Mouse (Mus musculus): ENCODE data around the gene Rgs10. TPM values are rescaled to one million over a fixed set of nuclear protein-coding genes. Genes with fewer than 3 reads are reported as not detected.
"Not testable (repeated sequence)": the region's sequence is repeated elsewhere in the genome, so short reads cannot be mapped to it uniquely, and the experiment has no call there.

The Rgs10 gene
- polyA plus RNA-seq, 1 experiment: 64.0 TPM

- DNase-seq (ENCODE audit: extremely low spot score in 1 of 2, low spot score in 1 of 2): peak in 1 of 2 experiments; percentile 8
These were observed 70.0 kb downstream of the Rgs10 start for GRCm38 (mm10) chr7:128348608-128349007.

DNA sequence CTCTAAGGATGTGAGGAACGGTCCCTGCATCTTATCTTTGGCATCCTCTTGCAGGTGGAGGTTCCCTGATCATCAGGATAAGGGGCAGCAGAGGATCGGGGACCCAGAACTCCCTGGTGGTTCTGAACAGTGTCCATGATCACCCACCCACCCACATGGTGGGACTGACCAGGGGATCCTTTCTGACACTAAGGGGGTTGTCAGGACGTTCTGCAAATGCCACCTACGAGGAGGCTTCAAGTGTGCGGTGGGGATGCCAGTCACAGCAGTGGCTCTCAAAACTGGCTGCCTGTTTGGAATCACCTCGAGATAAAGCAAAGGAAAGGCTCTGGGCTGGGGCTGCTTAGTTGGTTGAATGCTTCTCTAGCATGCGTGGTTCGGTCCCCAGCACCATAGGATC lies 71.6 kb downstream of the Rgs10 start:
- DNase-seq (ENCODE audit: extremely low spot score in 1 of 2, low spot score in 1 of 2): no peak

DNA sequence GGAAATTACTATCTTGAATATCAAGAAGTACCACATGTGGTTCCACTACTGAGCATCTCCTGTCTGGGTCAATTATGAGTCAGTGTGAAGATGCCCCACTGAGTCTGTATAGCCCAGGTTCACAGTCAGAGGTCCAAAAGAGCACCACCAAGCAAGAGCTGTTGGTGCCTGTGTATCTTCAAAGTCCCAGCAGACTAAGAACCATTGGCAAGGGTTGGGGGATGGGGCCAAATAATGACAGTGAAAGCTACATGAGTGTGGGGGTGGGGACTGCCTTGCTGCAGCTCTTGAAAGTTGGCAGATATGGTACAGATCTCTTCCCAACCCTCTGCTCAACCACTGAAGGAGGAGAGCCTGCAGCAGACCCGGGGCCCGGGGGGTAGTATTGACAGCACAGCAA lies 72.0 kb downstream of the Rgs10 start:
- DNase-seq (ENCODE audit: extremely low spot score in 1 of 2, low spot score in 1 of 2): no peak

- no peak for DNase-seq (ENCODE audit: extremely low spot score in 1 of 2, low spot score in 1 of 2)
These were observed 72.9 kb downstream of the Rgs10 start for GRCm38 (mm10) chr7:128345691-128346090.

DNA sequence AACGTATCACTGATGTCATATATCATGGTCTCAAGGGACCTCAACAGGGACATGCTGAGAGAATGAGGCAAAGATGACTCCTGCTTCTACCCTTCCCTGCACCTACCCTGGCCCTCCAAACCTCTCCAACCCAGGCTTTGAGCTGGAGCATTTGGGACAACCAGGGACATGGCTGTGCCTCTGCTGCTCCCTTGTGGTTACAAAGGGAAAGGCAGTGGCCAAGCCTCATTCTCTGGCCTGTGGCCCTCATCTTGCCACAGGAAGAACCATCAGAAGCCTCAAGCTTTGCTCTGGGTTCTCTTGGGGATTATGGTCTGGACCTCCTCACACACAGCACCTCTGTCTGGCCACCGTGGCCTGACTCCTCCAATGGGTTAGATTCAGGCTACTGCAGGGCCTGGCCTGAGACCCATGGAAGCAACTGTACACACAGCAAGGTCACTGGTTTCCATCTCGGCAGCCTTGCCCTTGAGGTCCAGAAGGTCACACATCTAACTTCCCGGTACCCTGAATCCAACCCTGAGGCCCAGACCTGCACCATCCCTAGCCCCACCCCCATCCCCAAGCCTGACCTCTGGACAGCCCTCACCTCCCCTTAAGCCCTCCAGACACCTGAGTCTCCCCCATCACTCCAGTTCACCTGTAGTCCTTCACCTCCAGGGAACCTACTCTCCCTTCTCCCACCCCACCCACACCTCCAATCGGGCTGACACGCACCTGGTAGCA lies 73.5 kb downstream of the Rgs10 start:
- peak; percentile 33 to 87 for DNase-seq (ENCODE audit: extremely low spot score in 1 of 2, low spot score in 1 of 2)

DNA sequence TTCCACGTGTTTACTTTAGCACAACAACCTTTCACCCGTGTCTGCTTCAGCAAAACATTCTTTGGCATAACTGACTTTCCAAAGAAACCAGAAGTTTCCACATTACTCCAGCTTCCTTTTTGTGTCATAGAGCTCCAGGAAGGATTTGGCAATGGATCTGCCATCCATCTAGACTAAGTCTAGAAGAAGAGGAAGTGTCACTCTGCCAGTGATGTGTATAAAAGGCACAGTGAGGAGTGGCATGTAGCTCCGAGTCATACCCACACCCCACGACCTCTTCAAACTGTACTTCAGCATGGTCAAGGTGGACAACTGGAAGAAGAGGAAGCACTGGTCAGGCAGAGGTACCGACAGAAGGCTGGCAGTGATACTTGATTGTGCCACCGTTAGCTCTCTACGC lies 74.1 kb downstream of the Rgs10 start:
- no peak for DNase-seq (ENCODE audit: extremely low spot score in 1 of 2, low spot score in 1 of 2)

DNA sequence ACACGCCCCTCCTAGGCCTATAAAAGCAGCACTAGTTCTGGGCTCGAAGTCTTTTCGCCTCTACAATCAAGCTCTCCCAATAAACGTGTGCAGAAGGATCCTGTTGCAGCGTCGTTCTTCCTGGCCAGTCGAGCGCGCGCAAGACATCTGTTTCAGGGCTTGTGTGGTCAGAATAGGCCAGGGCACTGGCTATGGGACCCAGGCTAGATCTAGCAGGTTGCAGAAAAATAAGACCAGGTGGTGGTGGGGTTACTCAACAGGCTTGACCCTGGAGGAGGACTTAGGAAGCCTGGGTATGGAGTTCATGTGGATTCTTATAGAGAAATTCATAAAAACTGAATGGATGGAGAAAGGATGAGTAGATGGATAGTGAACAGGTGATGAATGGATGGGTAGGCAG lies 75.9 kb downstream of the Rgs10 start:
- DNase-seq (ENCODE audit: extremely low spot score in 1 of 2, low spot score in 1 of 2): not testable (repeated sequence)

- DNase-seq (ENCODE audit: extremely low spot score in 1 of 2, low spot score in 1 of 2): not testable (repeated sequence)
These were observed 78.2 kb downstream of the Rgs10 start for GRCm38 (mm10) chr7:128340321-128340720.

DNA sequence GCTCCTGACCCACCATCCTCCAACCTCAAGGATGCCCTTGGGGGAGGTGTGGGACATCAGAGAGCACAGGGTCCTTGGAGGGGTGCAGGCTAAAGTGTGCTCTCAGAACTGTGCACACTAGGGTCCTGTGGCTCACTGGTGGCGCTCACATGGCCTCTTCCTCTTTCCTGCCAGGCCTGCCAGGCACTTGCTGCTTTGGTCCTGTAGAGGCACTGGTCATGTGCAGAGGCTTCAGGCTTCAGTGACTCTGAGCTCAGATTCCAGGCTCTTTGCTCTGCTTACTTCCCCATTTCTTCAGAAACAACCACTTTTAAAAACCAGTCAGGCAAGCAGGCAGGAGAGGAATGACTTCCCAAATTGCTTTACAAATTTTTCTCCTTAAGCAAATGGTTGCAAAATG lies 85.7 kb downstream of the Rgs10 start:
- DNase-seq (ENCODE audit: extremely low spot score in 1 of 2, low spot score in 1 of 2): no peak

DNA sequence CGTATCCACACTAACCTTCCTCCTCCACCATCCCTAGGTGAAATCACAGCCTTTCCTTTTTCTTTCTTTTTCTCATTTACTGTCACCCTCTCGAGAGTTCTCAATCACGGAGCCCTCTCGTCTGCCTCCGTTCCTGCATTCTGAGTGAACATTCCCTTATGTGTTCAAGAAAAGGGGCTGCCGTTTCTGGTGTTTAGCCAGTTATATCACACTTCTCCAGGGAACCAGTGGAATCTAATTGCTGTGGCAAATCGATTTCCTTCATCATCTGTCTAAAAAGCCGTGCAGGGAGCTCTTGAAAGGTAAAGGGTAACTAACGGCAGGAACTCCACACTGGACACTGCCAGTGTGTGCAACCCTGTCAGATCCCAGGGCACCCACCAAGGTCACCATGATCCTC lies 87.6 kb downstream of the Rgs10 start:
- no peak for DNase-seq (ENCODE audit: extremely low spot score in 1 of 2, low spot score in 1 of 2)

- DNase-seq (ENCODE audit: extremely low spot score in 1 of 2, low spot score in 1 of 2): no peak
These were observed 93.6 kb downstream of the Rgs10 start for GRCm38 (mm10) chr7:128324977-128325376.

Other genes with a start within 250 kb of the Rgs10 start
- gene Cox6a2, start 212.4 kb downstream of the Rgs10 start, polyA plus RNA-seq (2012; rRNA removed): 13.8 and 28.8 TPM in 2 replicates
- 12.1 and 12.6 TPM in 2 replicates for gene Armc5, start 181.4 kb downstream of the Rgs10 start, polyA plus RNA-seq (2012; rRNA removed)
- gene 9130023H24Rik, start 180.7 kb downstream of the Rgs10 start, polyA plus RNA-seq (2012; rRNA removed): 1.8 and 2.6 TPM in 2 replicates
- 14.5 and 16.9 TPM in 2 replicates for gene Tgfb1i1, start 171.9 kb downstream of the Rgs10 start, polyA plus RNA-seq (2012; rRNA removed)
- 0.04 and 0.06 TPM in 2 replicates for gene Slc5a2, start 153.1 kb downstream of the Rgs10 start, polyA plus RNA-seq (2012; rRNA removed)
- gene BC017158, start 120.6 kb downstream of the Rgs10 start, polyA plus RNA-seq (2012; rRNA removed): 34.2 and 35.5 TPM in 2 replicates
- gene Tial1, start 43.0 kb upstream of the Rgs10 start, polyA plus RNA-seq (2012; rRNA removed): 137 and 147 TPM in 2 replicates
- 6.3 and 8.0 TPM in 2 replicates for gene Bag3, start 104.9 kb upstream of the Rgs10 start, polyA plus RNA-seq (2012; rRNA removed)
- gene Inpp5f, start 192.6 kb upstream of the Rgs10 start, polyA plus RNA-seq (2012; rRNA removed): 61.2 and 65.0 TPM in 2 replicates